Mouse (Mus musculus) gastrocnemius, adult 18-20 months (tissue): Measurements from ENCODE around the gene Vmn2r53. TPM values are rescaled to one million over a fixed set of nuclear protein-coding genes. Genes with fewer than 3 reads are reported as not detected.
"Not testable (repeated sequence)": the region's sequence is repeated elsewhere in the genome, so short reads cannot be mapped to it uniquely, and the experiment has no call there.

Experiments used
- DNase-seq: peaks from one replicate; pipeline ENCODE4 v3.0.0; 2021; ENCODE audit warnings: low spot score
- long read RNA-seq, 2 experiments: library from polyadenylated mRNA; stranded (forward); transcript quantifications; one replicate each; pipeline ENCODE4 v2.0.0; 2021
- total RNA-seq, 2 experiments: library from RNA; stranded (reverse); gene quantifications; 2 replicates each; pipeline ENCODE4 v1.2.3; 2021

Vmn2r53 gene
- not detected for total RNA-seq
- long read RNA-seq, experiment 1: 0 reads
- long read RNA-seq, experiment 2: 0 reads

GRCm38 (mm10) chr7:12608688-12609087 is at the start of gene Vmn2r53:
Gene Vmn2r53, minus strand, starts transcription at chr7:12608788.
- DNase-seq: no peak

- not testable (repeated sequence) for DNase-seq
Observed at GRCm38 (mm10) chr7:12640219-12640618, 31.6 kb upstream of the Vmn2r53 start, which contains the start of gene Vmn2r54. Gene Vmn2r54, minus strand, starts transcription at chr7:12640319.

Other genes starting within 250 kb of the Vmn2r53 start
- gene Vmn1r84, start 239.5 kb downstream of the Vmn2r53 start, total RNA-seq: not detected
- 1 to 10 TPM; 1.2 to 1.6 TPM for gene Zfp551, start 186.0 kb downstream of the Vmn2r53 start, total RNA-seq
- 1 to 10 TPM; 4.5 to 4.8 TPM for gene Zfp606, start 130.5 kb downstream of the Vmn2r53 start, total RNA-seq
- not detected for gene 2900092C05Rik, start 96.3 kb downstream of the Vmn2r53 start, total RNA-seq
- gene Vmn2r54, start 31.5 kb upstream of the Vmn2r53 start, total RNA-seq: not detected
- gene Vmn2r55, start 76.2 kb upstream of the Vmn2r53 start, total RNA-seq: not detected
- not detected for gene Vmn2r56, start 126.2 kb upstream of the Vmn2r53 start, total RNA-seq
- gene Zscan18, start 194.8 kb upstream of the Vmn2r53 start, total RNA-seq: 1 to 10 TPM in 1 of 2 experiments, under 1 TPM in 1; 0.36 to 1.2 TPM
- 1 to 10 TPM; 3.6 to 4.5 TPM for gene Zfp329, start 210.1 kb upstream of the Vmn2r53 start, total RNA-seq
- gene Zfp110, start 226.0 kb upstream of the Vmn2r53 start, total RNA-seq: 10 to 100 TPM; 12.3 to 12.6 TPM